Mouse (Mus musculus): Measurements from ENCODE around the gene Olfr20. TPM values are rescaled to one million over a fixed set of nuclear protein-coding genes. Genes with fewer than 3 reads are reported as not detected.
"Not testable (repeated sequence)": the region's sequence is repeated elsewhere in the genome, so short reads cannot be mapped to it uniquely, and the experiment has no call there.

Gene Olfr20
- polyA plus RNA-seq (2017; shearing (Covaris generic)), result not detected

- no peak for ATAC-seq
Measured at GRCm38 (mm10) chr11:73350483-73350882, at the start of gene Olfr20. Olfr20 (plus strand) TSS chr11:73350783.

- ATAC-seq, result no peak
Measured at GRCm38 (mm10) chr11:73303123-73303522, 47.5 kb upstream of the Olfr20 start.

GRCm38 (mm10) chr11:73315961-73316360, 34.6 kb upstream of the Olfr20 start:
- ATAC-seq, result no peak

GRCm38 (mm10) chr11:73318581-73318980, 32.0 kb upstream of the Olfr20 start:
- ATAC-seq, result not testable (repeated sequence)

- not testable (repeated sequence) for ATAC-seq
Measured at GRCm38 (mm10) chr11:73321064-73321463, 29.5 kb upstream of the Olfr20 start.

- no peak for ATAC-seq
Measured at GRCm38 (mm10) chr11:73323906-73324830, 26.4 kb upstream of the Olfr20 start.

- no peak for ATAC-seq
Measured at GRCm38 (mm10) chr11:73326485-73326886, 24.1 kb upstream of the Olfr20 start.

- no peak for ATAC-seq
Measured at GRCm38 (mm10) chr11:73327361-73327760, 23.2 kb upstream of the Olfr20 start.

GRCm38 (mm10) chr11:73329442-73329841, 21.1 kb upstream of the Olfr20 start, which contains the start of the genes Aspa, Gm49340 and Spata22:
Aspa (minus strand) TSS chr11:73329596.
Gm49340 (plus strand) TSS chr11:73329741.
Spata22 (plus strand) TSS chr11:73329741.
- ATAC-seq, result no peak

- ATAC-seq, result no peak
Measured at GRCm38 (mm10) chr11:73333357-73333756, 17.2 kb upstream of the Olfr20 start.

GRCm38 (mm10) chr11:73336919-73337318, 13.7 kb upstream of the Olfr20 start:
- no peak for ATAC-seq

GRCm38 (mm10) chr11:73370946-73371345, 20.4 kb downstream of the Olfr20 start, which contains the start of gene Olfr376:
Olfr376 (plus strand) TSS chr11:73371246.
- no peak for ATAC-seq

GRCm38 (mm10) chr11:73395374-73395773, 44.8 kb downstream of the Olfr20 start:
- no peak for ATAC-seq

GRCm38 (mm10) chr11:73399514-73399913, 48.9 kb downstream of the Olfr20 start, which contains the start of gene Olfr1:
Olfr1 (minus strand) TSS chr11:73399614.
- no peak for ATAC-seq

Other genes with a start within 250 kb of the Olfr20 start
- 1 to 10 TPM; 6.6 to 8.2 TPM for gene Haspin, start 212.5 kb upstream of the Olfr20 start, polyA plus RNA-seq (2017; shearing (Covaris generic))
- under 1 TPM; 0.33 to 0.55 TPM for gene P2rx5, start 190.4 kb upstream of the Olfr20 start, polyA plus RNA-seq (2017; shearing (Covaris generic))
- gene Emc6, start 173.7 kb upstream of the Olfr20 start, polyA plus RNA-seq (2017; shearing (Covaris generic)), result 10 to 100 TPM; 42.2 to 49.5 TPM
- gene Tax1bp3, start 173.7 kb upstream of the Olfr20 start, polyA plus RNA-seq (2017; shearing (Covaris generic)), result 10 to 100 TPM; 27.4 to 30.8 TPM
- 10 to 100 TPM; 12.9 to 18.3 TPM for gene Ctns, start 151.7 kb upstream of the Olfr20 start, polyA plus RNA-seq (2017; shearing (Covaris generic))
- gene Shpk, start 151.3 kb upstream of the Olfr20 start, polyA plus RNA-seq (2017; shearing (Covaris generic)), result 1 to 10 TPM; 1.3 to 4.8 TPM
- gene Trpv1, start 116.5 kb upstream of the Olfr20 start, polyA plus RNA-seq (2017; shearing (Covaris generic)), result not detected
- gene Trpv3, start 83.4 kb upstream of the Olfr20 start, polyA plus RNA-seq (2017; shearing (Covaris generic)), result under 1 TPM; 0.09 to 0.16 TPM
- gene Aspa, start 21.2 kb upstream of the Olfr20 start, polyA plus RNA-seq (2017; shearing (Covaris generic)), result under 1 TPM in 1 of 2 experiments, not detected in 1; 0.08 TPM
- not detected for gene Gm49340, start 21.0 kb upstream of the Olfr20 start, polyA plus RNA-seq (2017; shearing (Covaris generic))
- not detected for gene Spata22, start 21.0 kb upstream of the Olfr20 start, polyA plus RNA-seq (2017; shearing (Covaris generic))
- gene Olfr376, start 20.5 kb downstream of the Olfr20 start, polyA plus RNA-seq (2017; shearing (Covaris generic)), result not detected
- not detected for gene Olfr1, start 48.8 kb downstream of the Olfr20 start, polyA plus RNA-seq (2017; shearing (Covaris generic))
- gene Olfr378, start 77.7 kb downstream of the Olfr20 start, polyA plus RNA-seq (2017; shearing (Covaris generic)), result not detected
- not detected for gene Olfr380, start 106.7 kb downstream of the Olfr20 start, polyA plus RNA-seq (2017; shearing (Covaris generic))
- not detected for gene Olfr381, start 140.8 kb downstream of the Olfr20 start, polyA plus RNA-seq (2017; shearing (Covaris generic))
- not detected for gene Olfr382, start 166.4 kb downstream of the Olfr20 start, polyA plus RNA-seq (2017; shearing (Covaris generic))
- not detected for gene Olfr385, start 242.2 kb downstream of the Olfr20 start, polyA plus RNA-seq (2017; shearing (Covaris generic))
- not detected for gene Olfr384, start 247.8 kb downstream of the Olfr20 start, polyA plus RNA-seq (2017; shearing (Covaris generic))